Mouse (Mus musculus) embryonic facial prominence, embryonic 12.5 days (tissue): ENCODE measurements around the gene Tead4. TPM values are rescaled to one million over a fixed set of nuclear protein-coding genes. Genes with fewer than 3 reads are reported as not detected.
A peak's percentile ranks its signal among the peaks of the same experiment; 100 is the strongest.

Experiments used
- ATAC-seq: fragments of 200-750 bp; cut with Nextera tagmentation; 2 replicates; pipeline ENCODE4 v1.8.0; 2017; ENCODE audit not compliant: insufficient number of reproducible peaks, insufficient read depth, low FRiP score, low TSS enrichment
- H3K27ac ChIP-seq: fragments of 300-500 bp; sonication (generic); 2 replicates; pipeline ENCODE4 v1.5.1; 2016; ENCODE audit warnings: mild to moderate bottlenecking
- H3K27me3 ChIP-seq: fragments of 300-500 bp; sonication (generic); 2 replicates; pipeline ENCODE4 v1.6.1; 2016; ENCODE audit warnings: mild to moderate bottlenecking, moderate library complexity
- H3K36me3 ChIP-seq: fragments of 300-500 bp; sonication (generic); 2 replicates; pipeline ENCODE4 v1.6.1; 2016; ENCODE audit warnings: mild to moderate bottlenecking
- H3K4me1 ChIP-seq: fragments of 300-500 bp; sonication (generic); 2 replicates; pipeline ENCODE4 v1.6.1; 2016
- H3K4me2 ChIP-seq: fragments of 300-500 bp; sonication (generic); replicated peaks from 2 replicates; pipeline ENCODE4 v1.6.1; 2016; ENCODE audit warnings: mild to moderate bottlenecking, moderate library complexity
- H3K4me3 ChIP-seq: fragments of 300-500 bp; sonication (generic); 2 replicates; pipeline ENCODE4 v1.5.1; 2016; ENCODE audit warnings: mild to moderate bottlenecking
- H3K9ac ChIP-seq: fragments of 300-500 bp; sonication (generic); 2 replicates; pipeline ENCODE4 v1.6.1; 2016; ENCODE audit warnings: mild to moderate bottlenecking, moderate library complexity
- H3K9me3 ChIP-seq: fragments of 300-500 bp; sonication (generic); 2 replicates; pipeline ENCODE4 v1.6.1; 2016; ENCODE audit warnings: mild to moderate bottlenecking, moderate library complexity
- WGBS: fragments of 180-500 bp; shearing (Covaris S2); methylation state at CpG from one replicate; pipeline ENCODE4 v1.1.7; 2016; 5-methylcytosine and 5-hydroxymethylcytosine counted together
- polyA plus RNA-seq: library from polyadenylated mRNA; unstranded; fragments of >200 nt; fragmentation: Nextera tagmentation; extraction: Ambion mirVana; gene quantifications from 2 replicates; pipeline ENCODE4 v1.2.1, GENCODE M21; 2016

The Tead4 gene
- 2.4 and 3.6 TPM in 2 replicates for polyA plus RNA-seq

DNA sequence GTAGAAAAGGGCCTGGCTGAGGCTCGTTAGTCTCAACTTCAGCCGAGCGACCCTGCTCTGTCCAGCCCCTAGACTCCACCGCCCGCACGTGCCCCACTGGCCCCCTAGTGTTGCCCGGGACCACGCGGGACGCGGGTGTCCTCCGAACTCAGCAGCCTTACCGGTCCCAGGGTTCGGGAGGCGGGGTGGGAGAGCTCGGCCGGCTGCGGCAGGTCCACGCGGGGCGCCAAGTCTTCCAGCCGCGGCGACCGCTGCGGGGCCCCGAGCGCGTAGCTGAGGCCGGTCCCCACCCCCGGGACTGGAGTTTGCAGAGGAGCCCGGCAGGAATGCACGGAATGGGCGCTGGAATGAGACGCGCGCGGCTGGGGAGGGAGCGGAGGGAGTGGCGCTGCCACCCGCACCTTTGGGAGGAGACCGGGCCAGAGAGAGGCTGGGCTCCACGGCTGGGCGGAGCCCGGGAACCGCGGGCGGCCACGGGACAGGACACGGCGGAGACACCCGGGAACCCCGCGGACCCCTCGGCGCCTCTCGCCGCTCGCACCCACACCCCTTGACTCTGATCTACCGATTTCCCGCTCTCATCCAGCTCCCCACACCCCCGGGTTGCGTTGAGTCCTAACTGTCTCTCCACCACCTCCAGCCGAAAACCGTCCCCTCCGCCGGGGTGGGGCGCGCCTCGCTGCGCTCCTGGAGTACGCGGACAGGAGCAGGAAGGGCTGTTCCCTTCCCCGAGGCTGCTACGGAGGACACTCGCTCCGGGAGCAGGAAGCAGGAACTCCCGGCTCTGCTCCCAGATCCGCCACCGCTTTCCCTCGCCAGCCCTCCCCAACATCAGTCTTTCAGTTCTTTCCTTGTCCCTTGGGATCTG, at the start of gene Tead4:
Gene Tead4, minus strand, starts transcription at position 690 of the 868 bp plus-strand sequence.
- Histone ChIP-seq H3K36me3 (no peaks in the 10 kb centered on the region), H3K27ac (0 out of 2 replicates have a peak within 1 kb of the TSS, but pooled peaks have one; percentile 30), H3K4me1 (peaks cover 16% of the 10 kb centered on the region), H3K9ac (peak within 1 kb of the TSS; percentile 68), H3K9me3 (no peaks in the 10 kb centered on the region), H3K27me3 (peaks cover 34% of the 10 kb centered on the region), H3K4me2 (peak within 1 kb of the TSS; percentile 98), H3K4me3 (peak within 1 kb of the TSS; percentile 74)
- WGBS, result under 1% methylated on average over 81 of the region's 81 CpGs
- peak; percentile 82 for ATAC-seq

DNA sequence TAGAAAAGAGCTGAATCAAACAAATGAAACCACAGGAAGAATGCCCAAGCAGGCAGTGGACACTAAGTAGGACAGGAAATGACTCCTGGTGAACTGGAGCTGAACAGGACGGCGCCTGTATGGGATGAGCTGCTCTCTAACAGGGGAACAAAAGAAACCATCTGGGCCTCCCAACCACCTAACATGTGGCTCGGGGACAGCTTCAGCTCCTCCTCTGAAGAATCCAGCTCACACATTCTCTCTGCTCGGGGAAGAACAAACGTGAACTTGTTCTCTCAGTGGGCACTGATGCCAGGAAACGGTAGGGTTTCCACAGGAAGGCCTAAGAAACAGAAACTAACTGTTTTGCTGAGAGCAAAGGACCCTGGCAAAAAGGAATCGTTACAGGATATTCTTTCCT, 49.1 kb upstream of the Tead4 start:
- peaks cover 15% of the 10 kb centered on the region for H3K4me1 ChIP-seq
- H3K4me3 ChIP-seq, result no peak overlapping the region
- ATAC-seq, result no peak
- no peaks in the 10 kb centered on the region for H3K27me3 ChIP-seq
- H3K4me2 ChIP-seq, result no peak overlapping the region
- 24% methylated on average over 7 of the region's 7 CpGs for WGBS
- H3K9ac ChIP-seq, result no peak overlapping the region
- peaks cover 4% of the 10 kb centered on the region; the same call in 1 of the 2 replicates for H3K36me3 ChIP-seq
- H3K27ac ChIP-seq, result peak overlapping the region; percentile 67; the same call in 1 of the 2 replicates
- no peaks in the 10 kb centered on the region for H3K9me3 ChIP-seq

DNA sequence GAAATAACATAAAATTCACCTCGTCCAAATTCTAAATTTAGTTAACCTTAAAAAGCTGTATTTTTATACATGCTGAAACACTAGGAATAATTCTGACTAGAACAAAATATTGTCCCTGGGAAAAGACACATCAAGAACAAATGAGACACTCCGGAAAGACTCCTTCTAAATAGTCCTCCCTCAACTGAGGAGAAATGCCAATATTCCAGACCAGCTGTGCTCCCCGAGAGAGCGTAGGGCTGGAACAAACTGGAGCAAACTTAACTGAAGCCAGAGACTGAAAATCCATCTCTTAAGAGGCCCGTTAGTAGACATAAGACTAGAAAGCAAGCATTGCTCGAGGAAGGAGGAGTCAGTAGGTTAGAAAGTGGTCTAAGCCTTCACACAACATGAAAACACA, 46.2 kb upstream of the Tead4 start:
- Histone ChIP-seq H3K27me3 (no peaks in the 10 kb centered on the region), H3K27ac (no peak overlapping the region), H3K36me3 (peaks cover 21% of the 10 kb centered on the region), H3K4me2 (no peak overlapping the region), H3K9ac (no peak overlapping the region), H3K4me3 (no peak overlapping the region), H3K4me1 (peaks cover 5% of the 10 kb centered on the region; the same call in 1 of the 2 replicates), H3K9me3 (no peaks in the 10 kb centered on the region)
- WGBS, result 91% methylated on average over 6 of the region's 6 CpGs
- ATAC-seq, result no peak

DNA sequence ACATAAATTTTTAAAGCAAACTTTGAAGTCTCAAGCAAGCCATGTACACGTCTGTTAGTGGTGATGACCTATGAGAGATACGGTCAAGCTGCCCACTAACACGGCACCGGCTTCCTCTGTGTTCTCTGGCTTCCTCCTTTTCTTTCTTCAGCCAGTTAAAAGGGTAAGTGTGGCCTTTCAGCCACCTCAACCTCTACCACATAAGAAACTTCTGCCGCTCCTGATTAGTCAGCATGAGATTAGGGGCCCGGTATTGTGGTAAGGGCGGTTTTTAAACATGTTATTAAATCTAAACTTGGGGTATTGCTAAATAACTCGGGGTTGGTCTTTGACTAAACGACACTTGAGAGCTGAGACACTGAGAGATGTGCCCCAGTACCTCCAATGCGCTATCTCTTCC, 45.0 kb upstream of the Tead4 start:
- Histone ChIP-seq H3K27me3 (no peaks in the 10 kb centered on the region), H3K4me2 (no peak overlapping the region), H3K27ac (no peak overlapping the region), H3K9me3 (no peaks in the 10 kb centered on the region), H3K36me3 (peaks cover 17% of the 10 kb centered on the region), H3K4me3 (no peak overlapping the region), H3K4me1 (peaks cover 5% of the 10 kb centered on the region; the same call in 1 of the 2 replicates), H3K9ac (no peak overlapping the region)
- WGBS, result 90% methylated on average over 10 of the region's 10 CpGs
- ATAC-seq, result no peak

GRCm38 (mm10) chr6:128341956-128342723, 41.5 kb upstream of the Tead4 start:
- H3K27ac ChIP-seq, result no peak overlapping the region
- no peak overlapping the region for H3K4me2 ChIP-seq
- 92% methylated on average over 11 of the region's 11 CpGs for WGBS
- ATAC-seq, result no peak
- no peaks in the 10 kb centered on the region for H3K4me1 ChIP-seq
- no peaks in the 10 kb centered on the region for H3K27me3 ChIP-seq
- H3K36me3 ChIP-seq, result peaks cover 22% of the 10 kb centered on the region
- H3K9me3 ChIP-seq, result no peaks in the 10 kb centered on the region
- H3K4me3 ChIP-seq, result no peak overlapping the region
- no peak overlapping the region for H3K9ac ChIP-seq

GRCm38 (mm10) chr6:128338876-128339275, 38.3 kb upstream of the Tead4 start:
- Histone ChIP-seq H3K9ac (no peak overlapping the region), H3K4me3 (no peak overlapping the region), H3K4me2 (no peak overlapping the region), H3K9me3 (no peaks in the 10 kb centered on the region), H3K27me3 (no peaks in the 10 kb centered on the region), H3K27ac (no peak overlapping the region), H3K4me1 (no peaks in the 10 kb centered on the region), H3K36me3 (peaks cover 42% of the 10 kb centered on the region)
- no peak for ATAC-seq
- WGBS, result 45% methylated on average over 5 of the region's 5 CpGs

DNA sequence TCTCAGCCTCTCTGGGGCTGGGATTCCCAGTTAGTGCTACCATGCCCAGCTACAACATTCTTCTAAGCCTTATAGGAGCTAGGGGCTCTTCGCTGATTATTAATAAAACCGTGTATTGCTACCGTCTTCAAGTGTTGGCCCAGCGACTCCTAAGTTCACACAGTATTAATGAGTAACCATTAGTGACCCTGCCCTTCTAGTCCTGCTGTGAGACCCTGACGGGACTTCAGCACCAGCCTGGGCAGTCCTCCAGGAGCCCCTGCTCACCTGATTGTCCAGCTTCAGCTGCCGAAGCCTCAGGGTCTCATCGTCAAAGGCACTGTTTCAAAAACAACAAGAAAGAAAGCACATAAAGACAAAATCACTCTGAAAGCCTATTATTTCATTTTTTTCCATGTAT, 36.8 kb upstream of the Tead4 start:
- WGBS, result 85% methylated on average over 7 of the region's 7 CpGs
- Histone ChIP-seq H3K4me1 (no peaks in the 10 kb centered on the region), H3K4me3 (no peak overlapping the region), H3K36me3 (peaks cover 42% of the 10 kb centered on the region), H3K27ac (no peak overlapping the region), H3K9ac (no peak overlapping the region), H3K4me2 (no peak overlapping the region), H3K9me3 (no peaks in the 10 kb centered on the region), H3K27me3 (no peaks in the 10 kb centered on the region)
- no peak for ATAC-seq

DNA sequence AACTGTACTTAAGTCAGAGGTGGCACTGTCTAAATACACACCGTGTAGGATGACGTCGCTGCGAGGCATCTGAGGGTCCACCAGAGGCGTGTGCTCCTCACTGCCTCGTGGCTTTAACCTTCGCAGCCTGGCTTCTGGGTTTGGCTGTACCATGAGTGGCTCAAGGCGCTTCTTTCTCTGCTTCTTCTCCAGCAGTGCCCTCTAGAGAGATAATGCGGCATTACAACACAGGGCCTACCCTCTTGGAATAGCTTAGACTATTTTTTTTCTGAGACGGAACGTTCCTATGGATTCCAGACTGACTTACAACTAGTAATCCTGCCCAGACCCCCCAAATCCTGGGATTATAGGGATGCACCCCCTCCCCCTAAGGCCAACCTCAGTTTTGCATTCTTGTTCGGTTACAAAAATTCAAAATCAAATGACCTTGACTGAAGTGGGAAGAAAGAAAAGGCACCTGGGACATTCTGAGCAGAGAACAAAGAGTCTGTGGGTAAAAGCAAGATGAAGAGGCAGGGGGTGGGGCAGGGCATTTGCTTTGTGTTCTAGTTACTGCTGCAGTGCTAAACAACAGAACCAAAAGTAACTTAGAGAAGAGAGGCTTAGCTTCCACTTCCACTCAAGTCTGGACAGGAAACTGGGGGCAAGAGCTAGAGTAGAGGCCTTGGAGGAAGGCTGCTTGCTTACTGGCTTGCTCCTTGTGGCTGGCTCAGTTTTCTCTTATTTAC, 33.9 kb upstream of the Tead4 start:
- Histone ChIP-seq H3K9me3 (no peaks in the 10 kb centered on the region), H3K27me3 (no peaks in the 10 kb centered on the region), H3K4me2 (no peak overlapping the region), H3K27ac (no peak overlapping the region), H3K9ac (no peak overlapping the region), H3K4me3 (no peak overlapping the region), H3K36me3 (peaks cover 58% of the 10 kb centered on the region), H3K4me1 (no peaks in the 10 kb centered on the region)
- WGBS, result 25% methylated on average over 12 of the region's 12 CpGs
- no peak for ATAC-seq

GRCm38 (mm10) chr6:128318317-128318716, 17.7 kb upstream of the Tead4 start:
- H3K36me3 ChIP-seq, result peaks cover 26% of the 10 kb centered on the region
- no peak overlapping the region for H3K9ac ChIP-seq
- H3K9me3 ChIP-seq, result no peaks in the 10 kb centered on the region
- H3K27me3 ChIP-seq, result no peaks in the 10 kb centered on the region
- no peak overlapping the region for H3K4me3 ChIP-seq
- no peaks in the 10 kb centered on the region for H3K4me1 ChIP-seq
- no peak overlapping the region for H3K4me2 ChIP-seq
- no peak for ATAC-seq
- WGBS, result 11% methylated on average over 4 of the region's 4 CpGs
- no peak overlapping the region for H3K27ac ChIP-seq

- H3K9ac ChIP-seq, result no peak overlapping the region
- H3K27ac ChIP-seq, result no peak overlapping the region
- H3K27me3 ChIP-seq, result no peaks in the 10 kb centered on the region
- H3K4me2 ChIP-seq, result no peak overlapping the region
- no peaks in the 10 kb centered on the region for H3K36me3 ChIP-seq
- no peaks in the 10 kb centered on the region for H3K9me3 ChIP-seq
- WGBS, result 83% methylated on average over 8 of the region's 8 CpGs
- ATAC-seq, result no peak
- no peaks in the 10 kb centered on the region for H3K4me1 ChIP-seq
- no peak overlapping the region for H3K4me3 ChIP-seq
Observed at GRCm38 (mm10) chr6:128315597-128315996, 15.0 kb upstream of the Tead4 start.

GRCm38 (mm10) chr6:128314796-128315195, 14.2 kb upstream of the Tead4 start:
- no peaks in the 10 kb centered on the region for H3K27me3 ChIP-seq
- no peak overlapping the region for H3K9ac ChIP-seq
- H3K36me3 ChIP-seq, result no peaks in the 10 kb centered on the region
- no peaks in the 10 kb centered on the region for H3K4me1 ChIP-seq
- no peak overlapping the region for H3K4me2 ChIP-seq
- no peaks in the 10 kb centered on the region for H3K9me3 ChIP-seq
- ATAC-seq, result no peak
- no peak overlapping the region for H3K4me3 ChIP-seq
- WGBS, result 84% methylated on average over 6 of the region's 6 CpGs
- H3K27ac ChIP-seq, result no peak overlapping the region
